Mouse (Mus musculus) kidney, adult 2 months (tissue): ENCODE measurements around the gene Rps6ka3.

Source experiments
- CTCF ChIP-seq: fragments of 200-500 bp; conservative IDR thresholded peaks from 2 replicates; pipeline ENCODE4 v1.5.1; 2011; ENCODE audit warnings: low read depth, mild to moderate bottlenecking, control low read depth, low read length, moderate library complexity, mixed read lengths; ENCODE audit not compliant: insufficient read depth, insufficient read length
- POLR2A ChIP-seq: fragments of 200-500 bp; IDR thresholded peaks from one replicate; pipeline ENCODE4 v1.6.1; 2011; ENCODE audit warnings: low read depth, low read length, control low read depth

DNA sequence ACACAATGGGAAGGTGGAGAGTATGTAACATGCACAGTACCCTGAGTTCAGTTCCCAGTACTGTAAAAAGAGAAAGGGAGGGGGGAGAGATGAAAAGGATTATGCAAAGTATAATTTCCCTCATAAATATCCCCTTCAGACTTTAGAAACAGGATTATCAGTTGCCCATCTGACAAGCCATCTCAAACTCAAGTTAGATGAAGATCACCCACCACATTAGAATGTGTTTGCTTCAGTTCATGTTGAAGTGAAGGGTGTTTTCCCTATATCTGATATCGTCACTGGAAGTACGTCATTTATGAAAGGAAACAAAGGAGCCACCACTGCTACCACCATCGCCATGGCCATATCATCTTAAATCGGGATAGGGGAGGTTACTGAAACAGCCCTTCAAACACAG, at the start of gene Rps6ka3:
- TF ChIP-seq POLR2A (no peak), CTCF (no peak)
